Mouse (Mus musculus) midbrain, embryonic 15.5 days (tissue): Measurements from ENCODE around the gene Slc35b2. TPM values are rescaled to one million over a fixed set of nuclear protein-coding genes. Genes with fewer than 3 reads are reported as not detected.

Experiments used
- polyA plus RNA-seq: library from polyadenylated mRNA; unstranded; fragments of >200 nt; fragmentation: Nextera tagmentation; extraction: Ambion mirVana; gene quantifications from 2 replicates; pipeline ENCODE4 v1.2.1, GENCODE M21; 2015

The Slc35b2 gene
- polyA plus RNA-seq, 1 experiment from 2014 or later: 85.5 TPM

Other genes with a start within 250 kb of the Slc35b2 start
- 61.3 and 62.1 TPM in 2 replicates for gene Cdc5l, start 130.1 kb upstream of the Slc35b2 start, polyA plus RNA-seq
- 1.6 TPM in 2 replicates for gene Spats1, start 88.5 kb upstream of the Slc35b2 start, polyA plus RNA-seq
- gene Aars2, start 57.0 kb upstream of the Slc35b2 start, polyA plus RNA-seq: 19.7 and 20.5 TPM in 2 replicates
- 6.0 and 6.2 TPM in 2 replicates for gene Tcte1, start 40.4 kb upstream of the Slc35b2 start, polyA plus RNA-seq
- gene Tmem151b, start 14.2 kb upstream of the Slc35b2 start, polyA plus RNA-seq: 32.1 and 33.9 TPM in 2 replicates
- 3.5 and 5.3 TPM in 2 replicates for gene Nfkbie, start 8.2 kb upstream of the Slc35b2 start, polyA plus RNA-seq
- 1,488 and 1,537 TPM in 2 replicates for gene Hsp90ab1, start 9.4 kb downstream of the Slc35b2 start, polyA plus RNA-seq
- 30.7 and 33.0 TPM in 2 replicates for gene Slc29a1, start 35.7 kb downstream of the Slc35b2 start, polyA plus RNA-seq
- gene Mymx, start 38.2 kb downstream of the Slc35b2 start, polyA plus RNA-seq: not detected in 2 replicates
- 0.65 and 1.2 TPM in 2 replicates for gene Capn11, start 95.5 kb downstream of the Slc35b2 start, polyA plus RNA-seq
- 118 and 124 TPM in 2 replicates for gene Mrpl14, start 122.4 kb downstream of the Slc35b2 start, polyA plus RNA-seq
- 173 and 177 TPM in 2 replicates for gene Tmem63b, start 123.0 kb downstream of the Slc35b2 start, polyA plus RNA-seq
- gene 1600014C23Rik, start 170.0 kb downstream of the Slc35b2 start, polyA plus RNA-seq: 0.61 TPM in 1 of 2 replicates, not detected in the other